Comparison of ENCODE assay signal across 11 mouse cellular contexts in genomic region chr13:32678998-32679397, GRCm38 (mm10).
"Had no signal": no experiment of that assay in that cellular context is flagged by ENCODE, and none has a peak within 500 bp of the region (broad histone marks: within the 10 kb centered on the region; RNA-seq: fewer than 3 reads in every experiment).

No protein-coding gene starts in this region.

- DNase-seq: kidney, postnatal 10 days; kidney, postnatal 36 days; liver; lung, adult 18-20 months; lung, postnatal 10 days; lung, postnatal 36 days; midbrain, embryonic 14.5 days; right cerebral cortex, adult 18-20 months; right cerebral cortex, postnatal 14 days; right cerebral cortex, postnatal 4 days; thymus, postnatal 25 days had no signal
